Mouse (Mus musculus) B cell, adult 67 days (primary cell): ENCODE results near the gene Brk1. TPM values are rescaled to one million over a fixed set of nuclear protein-coding genes. Genes with fewer than 3 reads are reported as not detected.

Experiments used
- total RNA-seq, 2 experiments: library from RNA; stranded (reverse); gene quantifications; 4 replicates each; pipeline ENCODE4 v1.2.4; 2023

Gene Brk1
- 100 to 1,000 TPM; 117 to 135 TPM for total RNA-seq

GRCm38 (mm10) chr6:113604432-113605223, at the start of gene Brk1:
Gene Brk1, plus strand, starts transcription at chr6:113604772.

GRCm38 (mm10) chr6:113600543-113601139, 3.9 kb upstream of the Brk1 start, which contains the start of gene Fancd2os:
Gene Fancd2os, minus strand, starts transcription at chr6:113600715.

DNA sequence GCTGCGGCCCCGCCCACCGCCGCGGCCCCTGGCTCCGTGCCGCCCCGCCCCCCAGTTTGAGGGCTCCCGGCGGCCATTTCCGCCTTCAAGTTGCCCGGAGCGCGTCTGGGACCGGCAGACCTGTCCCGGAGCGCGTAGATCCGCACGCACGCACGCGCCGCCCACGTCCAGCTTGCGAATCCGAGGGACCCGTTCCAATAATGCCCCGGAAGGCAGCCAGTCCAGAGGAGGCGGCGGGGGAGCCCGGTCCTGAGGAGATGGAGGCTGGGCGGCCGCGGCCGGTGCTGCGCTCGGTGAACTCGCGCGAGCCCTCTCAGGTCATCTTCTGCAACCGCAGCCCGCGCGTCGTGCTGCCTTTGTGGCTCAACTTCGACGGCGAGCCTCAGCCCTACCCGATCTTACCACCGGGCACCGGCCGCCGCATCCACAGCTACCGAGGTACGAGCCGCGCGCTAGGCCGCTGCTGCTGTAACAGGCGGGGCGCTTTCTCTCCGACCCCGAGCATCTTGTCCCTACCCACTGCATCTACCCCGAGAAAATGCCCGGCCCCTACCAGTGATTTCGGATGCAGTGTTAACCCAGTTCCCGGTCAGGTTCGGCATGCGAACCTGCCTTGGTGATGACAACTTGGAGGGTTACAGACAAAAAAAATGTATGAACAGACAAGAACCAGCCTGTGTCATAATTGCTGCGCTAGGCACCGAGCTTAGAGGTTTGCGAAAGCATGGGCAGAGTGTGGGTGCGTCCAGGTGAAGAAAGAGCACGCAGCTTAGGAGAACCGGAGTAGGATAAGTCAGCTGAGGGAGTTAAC, 19.6 kb downstream of the Brk1 start, which contains the start of gene Vhl:
Gene Vhl, plus strand, starts transcription at position 19 of the 811 bp plus-strand sequence.

GRCm38 (mm10) chr6:113638302-113639040, 33.9 kb downstream of the Brk1 start, which contains the start of gene Irak2:
Gene Irak2, plus strand, starts transcription at chr6:113638467.

Other genes starting within 250 kb of the Brk1 start
- gene Tada3, start 226.9 kb upstream of the Brk1 start, total RNA-seq, result 10 to 100 TPM; 26.7 to 30.5 TPM
- gene Arpc4, start 226.7 kb upstream of the Brk1 start, total RNA-seq, result 100 to 1,000 TPM; 262 to 268 TPM
- 10 to 100 TPM; 44.8 to 59.3 TPM for gene Ttll3, start 215.5 kb upstream of the Brk1 start, total RNA-seq
- 10 to 100 TPM; 15.3 to 17.0 TPM for gene Rpusd3, start 185.4 kb upstream of the Brk1 start, total RNA-seq
- gene Cidec, start 169.0 kb upstream of the Brk1 start, total RNA-seq, result not detected
- 10 to 100 TPM; 18.3 to 23.0 TPM for gene Jagn1, start 162.2 kb upstream of the Brk1 start, total RNA-seq
- gene Il17re, start 146.3 kb upstream of the Brk1 start, total RNA-seq, result not detected
- gene Il17rc, start 133.3 kb upstream of the Brk1 start, total RNA-seq, result under 1 TPM in 1 of 2 experiments, not detected in 1; 0.42 TPM
- gene Creld1, start 121.5 kb upstream of the Brk1 start, total RNA-seq, result 10 to 100 TPM; 19.6 to 20.8 TPM
- gene Prrt3, start 102.8 kb upstream of the Brk1 start, total RNA-seq, result under 1 TPM; 0.32 to 0.47 TPM
- 10 to 100 TPM; 76.8 to 77.6 TPM for gene Emc3, start 73.1 kb upstream of the Brk1 start, total RNA-seq
- 1 to 10 TPM in 1 of 2 experiments, under 1 TPM in 1; 0.80 to 1.7 TPM for gene Fancd2, start 73.1 kb upstream of the Brk1 start, total RNA-seq
- not detected for gene Fancd2os, start 4.1 kb upstream of the Brk1 start, total RNA-seq
- gene Vhl, start 19.2 kb downstream of the Brk1 start, total RNA-seq, result 10 to 100 TPM; 27.2 to 34.6 TPM
- gene Irak2, start 33.7 kb downstream of the Brk1 start, total RNA-seq, result 100 to 1,000 TPM; 172 to 175 TPM
- 100 to 1,000 TPM; 170 to 189 TPM for gene Tatdn2, start 92.3 kb downstream of the Brk1 start, total RNA-seq
- 1 to 10 TPM; 1.9 to 4.0 TPM for gene Ghrl, start 115.1 kb downstream of the Brk1 start, total RNA-seq
- 100 to 1,000 TPM in 1 of 2 experiments, 10 to 100 TPM in 1; 96.2 to 106 TPM for gene Sec13, start 136.0 kb downstream of the Brk1 start, total RNA-seq